Mouse (Mus musculus) adrenal gland, adult 18-20 months (tissue): ENCODE data around the gene Klhl10. TPM values are rescaled to one million over a fixed set of nuclear protein-coding genes. Genes with fewer than 3 reads are reported as not detected.

Source experiments
- DNase-seq, 2 experiments: peaks; one replicate each; pipeline ENCODE4 v3.0.0; 2021 to 2022; ENCODE audit warnings: low spot score in 2 of 2
- total RNA-seq, 2 experiments: library from RNA; stranded (reverse); gene quantifications; 1 replicate in 1 of 2; 2 replicates in 1 of 2; pipeline ENCODE4 v1.2.3; 2021

Klhl10 gene
- total RNA-seq, 2 experiments from 2014 or later, result 0.67 to 0.96 TPM

GRCm38 (mm10) chr11:100457711-100458110, 16.0 kb downstream of the Klhl10 start:
- no peak for DNase-seq

- no peak for DNase-seq
Observed at GRCm38 (mm10) chr11:100462699-100463098, 21.0 kb downstream of the Klhl10 start.

- no peak for DNase-seq
Observed at GRCm38 (mm10) chr11:100465229-100465792, 23.6 kb downstream of the Klhl10 start.

- no peak for DNase-seq
Observed at GRCm38 (mm10) chr11:100465833-100466232, 24.1 kb downstream of the Klhl10 start.

GRCm38 (mm10) chr11:100471352-100472196, 29.9 kb downstream of the Klhl10 start:
- no peak for DNase-seq

- peak; percentile 93 to 96 for DNase-seq
Observed at GRCm38 (mm10) chr11:100472197-100472934, 30.6 kb downstream of the Klhl10 start, which contains the start of gene Klhl11. Klhl11 (minus strand) TSS chr11:100472741.

GRCm38 (mm10) chr11:100472935-100473295, 31.2 kb downstream of the Klhl10 start:
- no peak for DNase-seq

- no peak for DNase-seq
Observed at GRCm38 (mm10) chr11:100476281-100476680, 34.6 kb downstream of the Klhl10 start.

GRCm38 (mm10) chr11:100479152-100479551, 37.4 kb downstream of the Klhl10 start:
- DNase-seq, result no peak

GRCm38 (mm10) chr11:100484461-100484860, 42.7 kb downstream of the Klhl10 start:
- DNase-seq, result no peak

GRCm38 (mm10) chr11:100485801-100486538, 44.3 kb downstream of the Klhl10 start:
- DNase-seq, result no peak

- no peak for DNase-seq
Observed at GRCm38 (mm10) chr11:100490951-100491350, 49.2 kb downstream of the Klhl10 start.

- no peak for DNase-seq
Observed at GRCm38 (mm10) chr11:100493771-100494170, 52.1 kb downstream of the Klhl10 start.

- DNase-seq, result no peak
Observed at GRCm38 (mm10) chr11:100500241-100500640, 58.5 kb downstream of the Klhl10 start.

- no peak for DNase-seq
Observed at GRCm38 (mm10) chr11:100500651-100501050, 58.9 kb downstream of the Klhl10 start.

- DNase-seq, result no peak
Observed at GRCm38 (mm10) chr11:100501321-100501720, 59.6 kb downstream of the Klhl10 start.

- no peak for DNase-seq
Observed at GRCm38 (mm10) chr11:100504990-100505660, 63.4 kb downstream of the Klhl10 start.

- DNase-seq, result no peak
Observed at GRCm38 (mm10) chr11:100505997-100506396, 64.3 kb downstream of the Klhl10 start.
